17 mouse cellular contexts compared by ENCODE assay signal in genomic region chr2:160657801-160658442, GRCm38 (mm10). TPM values are rescaled to one million over a fixed set of nuclear protein-coding genes. Genes with fewer than 3 reads are reported as not detected.
DNase-seq lines count a peak whose midpoint lies in the region; ATAC-seq and TF ChIP-seq lines count a peak whose summit lies in the region.
"Had no signal": no experiment of that assay in that cellular context is flagged by ENCODE, and none has a peak within 500 bp of the region (broad histone marks: within the 10 kb centered on the region; RNA-seq: fewer than 3 reads in every experiment).

No protein-coding gene starts in this region.

- peaks cover 34% of the 10 kb centered on the region for H3K36me3 ChIP-seq in heart, embryonic 12.5 days
- H3K36me3 ChIP-seq in G1E (replicated peaks): peaks cover 45% of the 10 kb centered on the region
- peaks cover 76% of the 10 kb centered on the region for H3K36me3 ChIP-seq in megakaryocyte, embryonic 14.5 days (replicated peaks; ENCODE audit: low read length)

- WGBS in heart, embryonic 12.5 days: 87% methylated on average over 13 of the region's 13 CpGs

- no peak overlapping the region for H3K9ac ChIP-seq in heart, embryonic 12.5 days
- H3K9ac ChIP-seq: hindbrain, embryonic 15.5 days; midbrain, embryonic 13.5 days; neural tube, embryonic 13.5 days had no signal

- H3K4me1 ChIP-seq in heart, embryonic 12.5 days (replicated peaks): peaks cover 3% of the 10 kb centered on the region
- peaks cover 43% of the 10 kb centered on the region for H3K4me1 ChIP-seq in G1E (ENCODE audit: insufficient read depth, low read depth, low read length)
- H3K4me1 ChIP-seq in megakaryocyte, embryonic 14.5 days: peaks cover 76% of the 10 kb centered on the region

- no peak overlapping the region for H3K27ac ChIP-seq in heart, embryonic 12.5 days (ENCODE audit: poor library complexity, severe bottlenecking)
- H3K27ac ChIP-seq: heart, adult 2 months; hindbrain, embryonic 15.5 days; midbrain, embryonic 13.5 days; neural tube, embryonic 13.5 days had no signal

- intact Hi-C loops in heart, postnatal 25 days (cut with DNase I): no loop called here

- peak; percentile 90 for ATAC-seq in heart, embryonic 12.5 days (ENCODE audit: insufficient number of reproducible peaks, low FRiP score)
- peak; percentile 86 for ATAC-seq in G1E (ENCODE audit: extremely low read depth, insufficient number of reproducible peaks, low FRiP score, poor library complexity, severe bottlenecking)
- peak; percentile 69 for ATAC-seq in granulocyte monocyte progenitor cell, adult 5-6 weeks (replicated peaks; ENCODE audit: poor library complexity, severe bottlenecking)
- ATAC-seq: midbrain, embryonic 13.5 days had no signal

- no peaks in the 10 kb centered on the region for H3K9me3 ChIP-seq in heart, embryonic 12.5 days (replicated peaks)
- H3K9me3 ChIP-seq in G1E (replicated peaks): no peaks in the 10 kb centered on the region
- no peaks in the 10 kb centered on the region for H3K9me3 ChIP-seq in megakaryocyte, embryonic 14.5 days
- H3K9me3 ChIP-seq: hindbrain, embryonic 15.5 days; midbrain, embryonic 13.5 days; neural tube, embryonic 13.5 days had no signal

- no peak overlapping the region for H3K4me3 ChIP-seq in heart, embryonic 12.5 days
- no peak overlapping the region; the same call in 1 of the 2 replicates for H3K4me3 ChIP-seq in G1E (ENCODE audit: low read depth, low read length)
- peak overlapping the region; percentile 75 for H3K4me3 ChIP-seq in megakaryocyte, embryonic 14.5 days (replicated peaks)
- H3K4me3 ChIP-seq: heart, adult 2 months; hindbrain, embryonic 15.5 days; midbrain, embryonic 13.5 days; neural tube, embryonic 13.5 days had no signal

- no peaks in the 10 kb centered on the region for H3K27me3 ChIP-seq in heart, embryonic 12.5 days (replicated peaks)
- no peaks in the 10 kb centered on the region for H3K27me3 ChIP-seq in G1E (ENCODE audit: insufficient read depth, low read length)
- H3K27me3 ChIP-seq in megakaryocyte, embryonic 14.5 days (replicated peaks): no peaks in the 10 kb centered on the region
- H3K27me3 ChIP-seq: hindbrain, embryonic 15.5 days; midbrain, embryonic 13.5 days; neural tube, embryonic 13.5 days had no signal

- no peak for TF ChIP-seq CTCF in G1E (IDR thresholded peaks at IDR 0.05; ENCODE audit: low read depth, low read length)

- no peak overlapping the region for H3K4me2 ChIP-seq in heart, embryonic 12.5 days
- H3K4me2 ChIP-seq: hindbrain, embryonic 15.5 days; midbrain, embryonic 13.5 days; neural tube, embryonic 13.5 days had no signal

- no peak for DNase-seq in heart, postnatal 25 days (ENCODE audit: low spot score)
- peak; percentile 26 for DNase-seq in G1E (ENCODE audit: low spot score)
- DNase-seq in embryo, embryonic 11 days: no peak
- no peak for DNase-seq in right cerebral cortex, adult 18-20 months
- no peak for DNase-seq in gastrocnemius, postnatal 10 days
- DNase-seq: adrenal gland, adult 8-10 months; cerebellum, adult 18-20 months; heart, adult 2 months; kidney, postnatal 10 days; lung, adult 2 months; right cerebral cortex, postnatal 25 days had no signal

RNA-seq across cellular contexts. Expression of gene Top1, which starts 12.2 kb away (rescaled TPM):
- polyA plus RNA-seq in heart, embryonic 12.5 days (2016; fragmentation: Nextera tagmentation; extraction: Ambion mirVana): 60.1 and 63.9 TPM in 2 replicates
- total RNA-seq in heart, postnatal 25 days (2021): 10 to 100 TPM; 48.8 to 50.8 TPM
- total RNA-seq in G1E (2014; fragmentation: Nextera tagmentation) (184 and 198 TPM in 2 replicates), G1E (2017) (114 and 136 TPM in 2 replicates)
- 95.8 and 113 TPM in 2 replicates for polyA plus RNA-seq in G1E (2012)
- total RNA-seq in granulocyte monocyte progenitor cell, adult 5-6 weeks (2014; fragmentation: Nextera tagmentation): 85.0 and 98.9 TPM in 2 replicates
- 154 and 157 TPM in 2 replicates for total RNA-seq in granulocyte monocyte progenitor cell, adult 5-6 weeks (2017)
- 43.0 and 107 TPM in 2 replicates for polyA plus RNA-seq in megakaryocyte, embryonic 14.5 days (2012; ENCODE audit: insufficient read depth, low replicate concordance)
- 10 to 100 TPM; 42.3 to 54.4 TPM for total RNA-seq in gastrocnemius, postnatal 10 days (2021)
